9 mouse cellular contexts compared by ENCODE assay signal in genomic region chr1:190172311-190172978, GRCm38 (mm10). TPM values are rescaled to one million over a fixed set of nuclear protein-coding genes. Genes with fewer than 3 reads are reported as not detected.
DNase-seq lines count a peak whose midpoint lies in the region; ATAC-seq and TF ChIP-seq lines count a peak whose summit lies in the region.
"Had no signal": no experiment of that assay in that cellular context is flagged by ENCODE, and none has a peak within 500 bp of the region (broad histone marks: within the 10 kb centered on the region; RNA-seq: fewer than 3 reads in every experiment).

No protein-coding gene starts in this region.

- DNase-seq in lung, postnatal 0 days (ENCODE audit: low spot score), result no peak
- DNase-seq in lung, postnatal 25 days (ENCODE audit: low spot score), result no peak
- no peak for DNase-seq in liver, embryonic 13.5 days
- no peak for DNase-seq in ovary, adult 18-20 months (ENCODE audit: low spot score)
- no peak for DNase-seq in right cerebral cortex, postnatal 25 days
- DNase-seq: right cerebral cortex, adult 18-20 months had no signal

- TF ChIP-seq CTCF in lung, postnatal 0 days (IDR thresholded peaks at IDR 0.05), result no peak

- peaks cover 10% of the 10 kb centered on the region for H3K4me1 ChIP-seq in lung, postnatal 0 days (ENCODE audit: insufficient read depth, low read depth, low read length)
- H3K4me1 ChIP-seq in heart, embryonic 16.5 days (ENCODE audit: control insufficient read depth, insufficient read depth, low read length), result peaks cover 19% of the 10 kb centered on the region
- H3K4me1 ChIP-seq in liver, embryonic 13.5 days (replicated peaks), result peaks cover 35% of the 10 kb centered on the region

- no peak for TF ChIP-seq EP300 in lung, postnatal 0 days (IDR thresholded peaks at IDR 0.05)

- no peak overlapping the region; the same call in 1 of the 2 replicates for H3K4me2 ChIP-seq in lung, postnatal 0 days (replicated peaks; ENCODE audit: low read depth, low read length)
- peak overlapping the region; percentile 69 for H3K4me2 ChIP-seq in heart, embryonic 16.5 days (ENCODE audit: low read depth, low read length)
- H3K4me2 ChIP-seq in liver, embryonic 13.5 days, result peak overlapping the region; percentile 64

- 4% methylated on average over 32 of the region's 32 CpGs for WGBS in lung, postnatal 0 days
- 7% methylated on average over 32 of the region's 32 CpGs for WGBS in heart, embryonic 16.5 days
- WGBS in liver, embryonic 13.5 days (ENCODE audit: insufficient replicate concordance), result 2% methylated on average over 32 of the region's 32 CpGs

- ATAC-seq in lung, postnatal 0 days, result no peak
- ATAC-seq in heart, embryonic 16.5 days (replicated peaks; ENCODE audit: extremely low read depth, insufficient read depth, low FRiP score), result no peak
- ATAC-seq in liver, embryonic 13.5 days (ENCODE audit: low read depth), result no peak
- no peak for ATAC-seq in megakaryocyte progenitor cell, adult 5-6 weeks (replicated peaks; ENCODE audit: poor library complexity)
- ATAC-seq: activated CD4-positive, CD25-positive, alpha-beta regulatory T cell, adult 4 months had no signal

- H3K27ac ChIP-seq in lung, postnatal 0 days (ENCODE audit: low read length), result no peak overlapping the region
- peak overlapping the region; percentile 48 for H3K27ac ChIP-seq in heart, embryonic 16.5 days (ENCODE audit: low read length)
- H3K27ac ChIP-seq in liver, embryonic 13.5 days, result peak overlapping the region; percentile 71

- no peak overlapping the region for H3K9ac ChIP-seq in lung, postnatal 0 days (replicated peaks; ENCODE audit: low read depth)
- peak overlapping the region; percentile 90 for H3K9ac ChIP-seq in heart, embryonic 16.5 days (ENCODE audit: low read length)
- peak overlapping the region; percentile 64 for H3K9ac ChIP-seq in liver, embryonic 13.5 days

- no peaks in the 10 kb centered on the region for H3K9me3 ChIP-seq in lung, postnatal 0 days (ENCODE audit: low read length)
- H3K9me3 ChIP-seq in heart, embryonic 16.5 days (replicated peaks; ENCODE audit: control insufficient read depth, low read length), result no peaks in the 10 kb centered on the region
- no peaks in the 10 kb centered on the region for H3K9me3 ChIP-seq in liver, embryonic 13.5 days (replicated peaks)

- peak overlapping the region; percentile 14; the same call in 1 of the 2 replicates for H3K4me3 ChIP-seq in lung, postnatal 0 days (ENCODE audit: low read depth, low read length)
- peak overlapping the region; percentile 86 for H3K4me3 ChIP-seq in heart, embryonic 16.5 days (ENCODE audit: low read length)
- peak overlapping the region; percentile 61 for H3K4me3 ChIP-seq in liver, embryonic 13.5 days (replicated peaks)

- H3K36me3 ChIP-seq in lung, postnatal 0 days (ENCODE audit: insufficient read depth, low read length), result no peaks in the 10 kb centered on the region
- H3K36me3 ChIP-seq in heart, embryonic 16.5 days (ENCODE audit: control insufficient read depth, insufficient read depth), result no peaks in the 10 kb centered on the region
- H3K36me3 ChIP-seq in liver, embryonic 13.5 days, result no peaks in the 10 kb centered on the region

- peaks cover 52% of the 10 kb centered on the region for H3K27me3 ChIP-seq in lung, postnatal 0 days (replicated peaks; ENCODE audit: insufficient read depth, low read length)
- H3K27me3 ChIP-seq in heart, embryonic 16.5 days (ENCODE audit: control insufficient read depth, insufficient read depth, low read length), result peaks cover 7% of the 10 kb centered on the region; the same call in 1 of the 2 replicates
- H3K27me3 ChIP-seq in liver, embryonic 13.5 days, result peaks cover 97% of the 10 kb centered on the region

RNA-seq across cellular contexts. Expression of gene Prox1, which starts 1.9 kb away (rescaled TPM):
- polyA plus RNA-seq in lung, postnatal 0 days (2015; fragmentation: Nextera tagmentation; extraction: Ambion mirVana), result 1.1 and 1.5 TPM in 2 replicates
- polyA plus RNA-seq in heart, embryonic 16.5 days (2015; fragmentation: Nextera tagmentation; extraction: Ambion mirVana), result 16.4 and 17.7 TPM in 2 replicates
- polyA plus RNA-seq in liver, embryonic 13.5 days (2015; fragmentation: Nextera tagmentation; extraction: Ambion mirVana), result 4.1 and 6.4 TPM in 2 replicates
- not detected in 2 replicates for total RNA-seq in megakaryocyte progenitor cell, adult 5-6 weeks (2015)
- not detected in 2 replicates for total RNA-seq in megakaryocyte progenitor cell, adult 5-6 weeks (2017)

Comparison
In these comparisons a context has a peak if more than half of its experiments do, and no peak if none do; other contexts are left out.
1. H3K4me3 ChIP-seq: peak in every context shown above with its lines; median percentile 86 in heart, embryonic 16.5 days; 61 in liver, embryonic 13.5 days; 14 in lung, postnatal 0 days.